ENCODE assay signal across 27 mouse cellular contexts in the genomic region with DNA sequence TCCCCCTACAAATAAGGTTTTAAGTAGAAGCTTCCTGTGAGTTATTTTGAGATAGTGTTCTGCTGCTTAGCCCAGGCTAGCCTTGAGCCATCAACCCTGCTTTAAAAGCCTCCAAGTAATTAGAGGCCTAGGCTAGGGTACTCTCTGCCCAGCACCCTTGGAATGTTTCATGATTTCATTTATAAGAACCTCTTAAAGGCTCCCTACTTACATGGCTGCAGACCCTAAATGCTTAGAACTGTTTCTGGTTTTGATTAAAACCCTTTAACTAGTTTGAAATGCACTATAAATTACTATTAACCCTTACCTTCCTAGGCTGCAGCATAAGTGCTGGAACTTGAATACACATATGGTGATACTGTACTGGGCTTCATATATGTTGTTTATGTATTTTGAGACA. TPM values are rescaled to one million over a fixed set of nuclear protein-coding genes. Genes with fewer than 3 reads are reported as not detected.
DNase-seq lines count a peak whose midpoint lies in the region; ATAC-seq and TF ChIP-seq lines count a peak whose summit lies in the region.
"Had no signal": no experiment of that assay in that cellular context is flagged by ENCODE, and none has a peak within 500 bp of the region (broad histone marks: within the 10 kb centered on the region; RNA-seq: fewer than 3 reads in every experiment).

No protein-coding gene starts in this region.

- no peak for ATAC-seq in forebrain, embryonic 15.5 days (replicated peaks)
- ATAC-seq in limb, embryonic 14.5 days (ENCODE audit: low FRiP score, low read depth) = no peak
- ATAC-seq in megakaryocyte progenitor cell, adult 5-6 weeks (replicated peaks; ENCODE audit: poor library complexity) = no peak
- ATAC-seq: forebrain, postnatal 0 days; intestine, postnatal 0 days; lung, postnatal 0 days had no signal

- H3K9me3 ChIP-seq in forebrain, embryonic 10.5 days = no peaks in the 10 kb centered on the region
- H3K9me3 ChIP-seq in forebrain, embryonic 15.5 days = no peaks in the 10 kb centered on the region
- no peaks in the 10 kb centered on the region for H3K9me3 ChIP-seq in ES-E14 (ENCODE audit: control insufficient read depth, insufficient read depth, low read depth, low read length)
- H3K9me3 ChIP-seq in limb, embryonic 14.5 days (ENCODE audit: control insufficient read depth, low read length) = no peaks in the 10 kb centered on the region
- H3K9me3 ChIP-seq: heart, embryonic 10.5 days; heart, embryonic 15.5 days; hindbrain, embryonic 12.5 days; liver, embryonic 13.5 days; neural tube, embryonic 15.5 days had no signal

- DNase-seq in forebrain, embryonic 10.5 days (ENCODE audit: extremely low spot score, low spot score) = no peak
- no peak for DNase-seq in ES-E14 (ENCODE audit: low read depth, low spot score)
- peak; percentile 52 for DNase-seq in hindlimb bud, embryonic 11.5 days (ENCODE audit: extremely low spot score, low read depth, low spot score)
- DNase-seq in limb, embryonic 14.5 days (ENCODE audit: low spot score) = no peak
- no peak for DNase-seq in urinary bladder, postnatal 14 days (ENCODE audit: low spot score)
- no peak for DNase-seq in layer of hippocampus, postnatal 25 days (ENCODE audit: extremely low spot score in 1 of 2, low spot score in 1 of 2)
- DNase-seq: adrenal gland, adult 8-10 months; cerebellum, adult 8-10 months; cerebellum, postnatal 36 days; forebrain, postnatal 0 days; gastrocnemius, postnatal 25 days; kidney, postnatal 14 days; left cerebral cortex, postnatal 4 days; liver, embryonic 13.5 days; lung, adult 18-20 months; lung, postnatal 4 days; midbrain, embryonic 14.5 days; retina, postnatal 1 day; right cerebral cortex, postnatal 14 days had no signal

- peaks cover 26% of the 10 kb centered on the region for H3K4me1 ChIP-seq in forebrain, embryonic 10.5 days
- no peaks in the 10 kb centered on the region for H3K4me1 ChIP-seq in forebrain, embryonic 15.5 days
- H3K4me1 ChIP-seq in ES-E14 (ENCODE audit: control insufficient read depth in 2 of 2, insufficient read depth in 2 of 2, low read length in 2 of 2, poor library complexity in 1 of 2) = peaks cover 10 to 27% of the 10 kb centered on the region in 2 experiments
- no peaks in the 10 kb centered on the region for H3K4me1 ChIP-seq in limb, embryonic 14.5 days (ENCODE audit: control insufficient read depth, insufficient read depth, low read length)
- H3K4me1 ChIP-seq: heart, embryonic 15.5 days; neural tube, embryonic 15.5 days had no signal

- no peak overlapping the region for H3K9ac ChIP-seq in forebrain, embryonic 15.5 days (replicated peaks)
- H3K9ac ChIP-seq in ES-E14 (ENCODE audit: insufficient read depth, low read depth, low read length, poor library complexity, severe bottlenecking) = peak overlapping the region; percentile 70; the same call in 1 of the 2 replicates
- H3K9ac ChIP-seq in limb, embryonic 14.5 days (ENCODE audit: low read depth, low read length, severe bottlenecking) = no peak overlapping the region
- H3K9ac ChIP-seq: forebrain, postnatal 0 days; heart, embryonic 15.5 days; hindbrain, embryonic 12.5 days; liver, embryonic 13.5 days; neural tube, embryonic 15.5 days had no signal

- H3K27me3 ChIP-seq in forebrain, embryonic 10.5 days (ENCODE audit: poor library complexity, severe bottlenecking) = no peaks in the 10 kb centered on the region
- no peaks in the 10 kb centered on the region for H3K27me3 ChIP-seq in forebrain, embryonic 15.5 days
- H3K27me3 ChIP-seq in limb, embryonic 14.5 days (ENCODE audit: control insufficient read depth, insufficient read depth, low read length) = no peaks in the 10 kb centered on the region
- H3K27me3 ChIP-seq: heart, embryonic 15.5 days; hindbrain, embryonic 12.5 days; liver, embryonic 13.5 days; neural tube, embryonic 15.5 days had no signal

- H3K4me3 ChIP-seq in forebrain, embryonic 10.5 days = no peak overlapping the region
- no peak overlapping the region for H3K4me3 ChIP-seq in forebrain, embryonic 15.5 days
- peak overlapping the region in 1 of 2 experiments; percentile 61; a peak in 1 of 4 replicates for H3K4me3 ChIP-seq in ES-E14 (ENCODE audit: insufficient read depth in 1 of 2, low read depth in 1 of 2, low read length in 2 of 2, poor library complexity in 1 of 2, severe bottlenecking in 1 of 2)
- no peak overlapping the region for H3K4me3 ChIP-seq in limb, embryonic 14.5 days (replicated peaks; ENCODE audit: low read length)
- H3K4me3 ChIP-seq: heart, embryonic 10.5 days; heart, embryonic 15.5 days; hindbrain, embryonic 12.5 days; liver, embryonic 13.5 days; neural tube, embryonic 15.5 days had no signal

- H3K27ac ChIP-seq in forebrain, embryonic 10.5 days = peak overlapping the region; percentile 61; the same call in 1 of the 2 replicates
- H3K27ac ChIP-seq in forebrain, embryonic 15.5 days (replicated peaks) = no peak overlapping the region
- peak overlapping the region; percentile 99 for H3K27ac ChIP-seq in ES-E14 (ENCODE audit: insufficient read depth, low read depth, low read length, poor library complexity, severe bottlenecking)
- peak overlapping the region; percentile 65 for H3K27ac ChIP-seq in limb, embryonic 14.5 days (replicated peaks; ENCODE audit: low read depth, low read length)
- H3K27ac ChIP-seq: heart, embryonic 10.5 days; heart, embryonic 15.5 days; hindbrain, embryonic 12.5 days; liver, embryonic 13.5 days; neural tube, embryonic 15.5 days had no signal

- no peak for TF ChIP-seq POLR2A in limb, embryonic 14.5 days (IDR thresholded peaks at IDR 0.05; ENCODE audit: borderline replicate concordance, extremely low read depth, insufficient read depth, insufficient read length)

- no peaks in the 10 kb centered on the region for H3K36me3 ChIP-seq in forebrain, embryonic 10.5 days (replicated peaks)
- H3K36me3 ChIP-seq in forebrain, embryonic 15.5 days = no peaks in the 10 kb centered on the region
- no peaks in the 10 kb centered on the region for H3K36me3 ChIP-seq in ES-E14 (ENCODE audit: control insufficient read depth, insufficient read depth, low read length, poor library complexity, severe bottlenecking)
- no peaks in the 10 kb centered on the region for H3K36me3 ChIP-seq in limb, embryonic 14.5 days (ENCODE audit: control insufficient read depth, insufficient read depth, low read length)
- H3K36me3 ChIP-seq: heart, embryonic 10.5 days; heart, embryonic 15.5 days; hindbrain, embryonic 12.5 days; liver, embryonic 13.5 days; neural tube, embryonic 15.5 days had no signal

- in situ Hi-C loops in ES-E14 (cut with MboI; ENCODE audit: low sequenced_read_pairs in 2 of 2, unreplicated experiment in 2 of 2) = no loop called here

- no peak overlapping the region for H3K4me2 ChIP-seq in forebrain, embryonic 15.5 days (replicated peaks)
- H3K4me2 ChIP-seq in limb, embryonic 14.5 days (replicated peaks; ENCODE audit: low read depth, low read length, severe bottlenecking) = no peak overlapping the region
- H3K4me2 ChIP-seq: heart, embryonic 15.5 days; hindbrain, embryonic 12.5 days; liver, embryonic 13.5 days; neural tube, embryonic 15.5 days had no signal

TF ChIP-seq in ES-E14, 5 proteins besides CTCF, POLR2A, EP300 and RAD21 (continues in another document):
- TF ChIP-seq ZC3H11A (IDR thresholded peaks at IDR 0.05; ENCODE audit: borderline replicate concordance, low read depth, low read length) = no peak
- no peak for TF ChIP-seq CHD2 (IDR thresholded peaks at IDR 0.05; ENCODE audit: low read depth, low read length)
- no peak for TF ChIP-seq ZNF384 (IDR thresholded peaks at IDR 0.05; ENCODE audit: low read depth, low read length)
- TF ChIP-seq HCFC1 (IDR thresholded peaks at IDR 0.05; ENCODE audit: borderline replicate concordance, insufficient read depth, low read length) = no peak

RNA-seq across cellular contexts. Expression of a gene that starts 38.9 kb away (rescaled TPM):
- 43.2 and 45.4 TPM in 2 replicates for polyA plus RNA-seq in forebrain, embryonic 10.5 days (2016; fragmentation: Nextera tagmentation; extraction: Ambion mirVana)
- 32.5 and 33.8 TPM in 2 replicates for polyA plus RNA-seq in forebrain, embryonic 15.5 days (2015; fragmentation: Nextera tagmentation; extraction: Ambion mirVana)
- 51.5 and 51.8 TPM in 2 replicates for total RNA-seq in ES-E14 (2012; rRNA removed)
- polyA plus RNA-seq in limb, embryonic 14.5 days (2012; rRNA removed) = 19.5 and 20.4 TPM in 2 replicates
- 20.6 and 24.0 TPM in 2 replicates for polyA plus RNA-seq in limb, embryonic 14.5 days (2014; fragmentation: Nextera tagmentation; extraction: Ambion mirVana)
- total RNA-seq in megakaryocyte progenitor cell, adult 5-6 weeks (2015) = 9.8 and 11.6 TPM in 2 replicates
- total RNA-seq in megakaryocyte progenitor cell, adult 5-6 weeks (2017) = 15.4 and 16.0 TPM in 2 replicates
- 10 to 100 TPM; 18.4 to 19.1 TPM for total RNA-seq in layer of hippocampus, postnatal 25 days (2021)

RNA-seq across cellular contexts. Expression of a gene that starts 38.9 kb away (rescaled TPM):
- 43.4 and 47.5 TPM in 2 replicates for polyA plus RNA-seq in forebrain, embryonic 10.5 days (2016; fragmentation: Nextera tagmentation; extraction: Ambion mirVana)
- polyA plus RNA-seq in forebrain, embryonic 15.5 days (2015; fragmentation: Nextera tagmentation; extraction: Ambion mirVana) = 45.5 and 50.2 TPM in 2 replicates
- total RNA-seq in ES-E14 (2012; rRNA removed) = 43.4 and 46.1 TPM in 2 replicates
- 59.5 and 64.7 TPM in 2 replicates for polyA plus RNA-seq in limb, embryonic 14.5 days (2012; rRNA removed)
- 50.6 and 55.0 TPM in 2 replicates for polyA plus RNA-seq in limb, embryonic 14.5 days (2014; fragmentation: Nextera tagmentation; extraction: Ambion mirVana)
- 20.4 and 23.8 TPM in 2 replicates for total RNA-seq in megakaryocyte progenitor cell, adult 5-6 weeks (2015)
- total RNA-seq in megakaryocyte progenitor cell, adult 5-6 weeks (2017) = 37.7 and 40.7 TPM in 2 replicates
- total RNA-seq in layer of hippocampus, postnatal 25 days (2021) = 10 to 100 TPM; 28.7 to 29.8 TPM

RNA-seq across cellular contexts. Expression of a gene that starts 39.0 kb away (rescaled TPM):
- 1.5 and 1.9 TPM in 2 replicates for polyA plus RNA-seq in forebrain, embryonic 10.5 days (2016; fragmentation: Nextera tagmentation; extraction: Ambion mirVana)
- 2.2 and 3.0 TPM in 2 replicates for polyA plus RNA-seq in forebrain, embryonic 15.5 days (2015; fragmentation: Nextera tagmentation; extraction: Ambion mirVana)
- total RNA-seq in ES-E14 (2012; rRNA removed) = 4.9 and 5.4 TPM in 2 replicates
- polyA plus RNA-seq in limb, embryonic 14.5 days (2012; rRNA removed) = 1.3 and 1.4 TPM in 2 replicates
- 0.72 and 1.4 TPM in 2 replicates for polyA plus RNA-seq in limb, embryonic 14.5 days (2014; fragmentation: Nextera tagmentation; extraction: Ambion mirVana)
- 0.56 and 2.2 TPM in 2 replicates for total RNA-seq in megakaryocyte progenitor cell, adult 5-6 weeks (2015)
- 3.4 and 3.6 TPM in 2 replicates for total RNA-seq in megakaryocyte progenitor cell, adult 5-6 weeks (2017)
- total RNA-seq in layer of hippocampus, postnatal 25 days (2021) = 1 to 10 TPM; 5.2 to 5.5 TPM

RNA-seq across cellular contexts. Expression of a gene that starts 58.1 kb away (rescaled TPM):
- 5.0 and 6.0 TPM in 2 replicates for polyA plus RNA-seq in forebrain, embryonic 10.5 days (2016; fragmentation: Nextera tagmentation; extraction: Ambion mirVana)
- 10.7 and 11.1 TPM in 2 replicates for polyA plus RNA-seq in forebrain, embryonic 15.5 days (2015; fragmentation: Nextera tagmentation; extraction: Ambion mirVana)
- 10.0 and 15.5 TPM in 2 replicates for total RNA-seq in ES-E14 (2012; rRNA removed)
- polyA plus RNA-seq in limb, embryonic 14.5 days (2012; rRNA removed) = 17.6 and 20.8 TPM in 2 replicates
- 5.0 and 5.2 TPM in 2 replicates for polyA plus RNA-seq in limb, embryonic 14.5 days (2014; fragmentation: Nextera tagmentation; extraction: Ambion mirVana)
- total RNA-seq in megakaryocyte progenitor cell, adult 5-6 weeks (2015) = 4.8 and 5.9 TPM in 2 replicates
- 4.5 and 6.4 TPM in 2 replicates for total RNA-seq in megakaryocyte progenitor cell, adult 5-6 weeks (2017)
- 10 to 100 TPM in 1 of 2 experiments, 1 to 10 TPM in 1; 9.7 to 14.7 TPM for total RNA-seq in layer of hippocampus, postnatal 25 days (2021)
